Mouse (Mus musculus) stomach, postnatal 0 days (tissue): Measurements from ENCODE around the gene Tbc1d24. TPM values are rescaled to one million over a fixed set of nuclear protein-coding genes. Genes with fewer than 3 reads are reported as not detected.
"Not testable (repeated sequence)": the region's sequence is repeated elsewhere in the genome, so short reads cannot be mapped to it uniquely, and the experiment has no call there.

Experiments
- ATAC-seq: fragments of 200-750 bp; cut with Nextera tagmentation; 2 replicates; pipeline ENCODE4 v1.8.0; 2017; ENCODE audit not compliant: low FRiP score, low TSS enrichment
- DNase-seq: peaks from one replicate; pipeline ENCODE4 v3.0.0-alpha.2; 2016; ENCODE audit warnings: low spot score
- H3K27ac ChIP-seq: fragments of 300-500 bp; sonication (generic); replicated peaks from 2 replicates; pipeline ENCODE4 v1.5.1; 2014; ENCODE audit warnings: mild to moderate bottlenecking, control low read depth
- H3K27me3 ChIP-seq: fragments of 300-500 bp; sonication (generic); 2 replicates; pipeline ENCODE4 v1.6.1; 2014; ENCODE audit warnings: low read length; ENCODE audit not compliant: control insufficient read depth, insufficient read depth
- H3K36me3 ChIP-seq: fragments of 300-500 bp; sonication (generic); 2 replicates; pipeline ENCODE4 v1.6.1; 2014; ENCODE audit warnings: low read length, mixed read lengths; ENCODE audit not compliant: control insufficient read depth, insufficient read depth
- H3K4me1 ChIP-seq: fragments of 300-500 bp; sonication (generic); replicated peaks from 2 replicates; pipeline ENCODE4 v1.6.1; 2014; ENCODE audit warnings: antibody characterized with exemption; ENCODE audit not compliant: control insufficient read depth, insufficient read depth
- H3K4me2 ChIP-seq: fragments of 300-500 bp; sonication (generic); replicated peaks from 2 replicates; pipeline ENCODE4 v1.6.1; 2014; ENCODE audit warnings: low read depth, mild to moderate bottlenecking, control low read depth, moderate library complexity
- H3K4me3 ChIP-seq: fragments of 300-500 bp; sonication (generic); 2 replicates; pipeline ENCODE4 v1.5.1; 2014; ENCODE audit warnings: low read depth, low read length, control low read depth
- H3K9ac ChIP-seq: fragments of 300-500 bp; sonication (generic); 2 replicates; pipeline ENCODE4 v1.6.1; 2014; ENCODE audit warnings: mild to moderate bottlenecking, low read length, control low read depth, mixed read lengths
- H3K9me3 ChIP-seq: fragments of 300-500 bp; sonication (generic); 2 replicates; pipeline ENCODE4 v1.6.1; 2016; ENCODE audit warnings: low read length; ENCODE audit not compliant: control insufficient read depth
- CTCF ChIP-seq: IDR thresholded peaks from 2 replicates; pipeline ENCODE4 v1.5.1; 2016; ENCODE audit warnings: antibody characterized with exemption, low read depth, mild to moderate bottlenecking, moderate library complexity
- EP300 ChIP-seq: optimal IDR thresholded peaks from 2 replicates; pipeline ENCODE3; 2016; ENCODE audit warnings: antibody characterized with exemption
- WGBS: fragments of 180-500 bp; shearing (Covaris S2); extraction: QIAGEN DNeasy Blood & Tissue Kit; methylation state at CpG from one replicate; pipeline ENCODE4 v1.1.7; 2014; 5-methylcytosine and 5-hydroxymethylcytosine counted together
- polyA plus RNA-seq: library from polyadenylated mRNA; unstranded; fragments of >200 nt; fragmentation: Nextera tagmentation; extraction: Ambion mirVana; gene quantifications from 2 replicates; pipeline ENCODE4 v1.2.1, GENCODE M21; 2015

Tbc1d24 gene
- polyA plus RNA-seq, 1 experiment from 2014 or later: 1.5 TPM

- no peak for ATAC-seq
Measured at GRCm38 (mm10) chr17:24137226-24137880, 68.0 kb downstream of the Tbc1d24 start.

GRCm38 (mm10) chr17:24134062-24134461, 71.3 kb downstream of the Tbc1d24 start:
- DNase-seq (no peak), ATAC-seq (no peak)
- H3K27ac ChIP-seq: no peak overlapping the region
- H3K4me3 ChIP-seq: no peak overlapping the region
- H3K9ac ChIP-seq: no peak overlapping the region
- TF ChIP-seq EP300 (no peak), CTCF (no peak)
- H3K27me3 ChIP-seq: no peaks in the 10 kb centered on the region
- H3K4me2 ChIP-seq: no peak overlapping the region
- H3K9me3 ChIP-seq: no peaks in the 10 kb centered on the region
- H3K36me3 ChIP-seq: no peaks in the 10 kb centered on the region; the same call in 1 of the 2 replicates
- no peaks in the 10 kb centered on the region for H3K4me1 ChIP-seq

More at GRCm38 (mm10) chr17:24137226-24137880, 68.0 kb downstream of the Tbc1d24 start:
- H3K27me3 ChIP-seq: no peaks in the 10 kb centered on the region
- H3K36me3 ChIP-seq: no peaks in the 10 kb centered on the region
- H3K4me1 ChIP-seq: peaks cover 4% of the 10 kb centered on the region; the same call in 1 of the 2 replicates
- no peak overlapping the region for H3K9ac ChIP-seq
- DNase-seq: no peak
- H3K4me3 ChIP-seq: no peak overlapping the region
- TF ChIP-seq CTCF (no peak), EP300 (no peak)
- H3K27ac ChIP-seq: no peak overlapping the region
- H3K4me2 ChIP-seq: no peak overlapping the region
- WGBS: 49% methylated on average over 2 of the region's 2 CpGs
- no peaks in the 10 kb centered on the region for H3K9me3 ChIP-seq

GRCm38 (mm10) chr17:24132919-24133318, 72.4 kb downstream of the Tbc1d24 start:
- TF ChIP-seq CTCF: peak; percentile 41
- H3K9ac ChIP-seq, H3K9me3 ChIP-seq, H3K36me3 ChIP-seq, H3K27ac ChIP-seq, H3K4me3 ChIP-seq, ATAC-seq, H3K4me2 ChIP-seq, H3K27me3 ChIP-seq, DNase-seq, H3K4me1 ChIP-seq: not testable (repeated sequence)
- 93% methylated on average over 4 of the region's 4 CpGs for WGBS

- no peak overlapping the region for H3K4me2 ChIP-seq
- TF ChIP-seq EP300: no peak
- peak; percentile 32; the same call in 1 of the 2 replicates for TF ChIP-seq CTCF
- no peaks in the 10 kb centered on the region for H3K27me3 ChIP-seq
- DNase-seq (no peak), ATAC-seq (no peak)
- WGBS: 89% methylated on average over 3 of the region's 3 CpGs
- no peaks in the 10 kb centered on the region for H3K4me1 ChIP-seq
- H3K4me3 ChIP-seq: no peak overlapping the region
- no peaks in the 10 kb centered on the region; the same call in 1 of the 2 replicates for H3K36me3 ChIP-seq
- no peak overlapping the region for H3K27ac ChIP-seq
- no peaks in the 10 kb centered on the region for H3K9me3 ChIP-seq
- no peak overlapping the region for H3K9ac ChIP-seq
Measured at GRCm38 (mm10) chr17:24131570-24131969, 73.8 kb downstream of the Tbc1d24 start.

- not testable (repeated sequence) for ATAC-seq, H3K9me3 ChIP-seq, H3K36me3 ChIP-seq, H3K27me3 ChIP-seq, H3K27ac ChIP-seq, H3K4me3 ChIP-seq, H3K4me1 ChIP-seq, H3K9ac ChIP-seq, DNase-seq, H3K4me2 ChIP-seq
- WGBS: 85% methylated on average over 4 of the region's 4 CpGs
Measured at GRCm38 (mm10) chr17:24129246-24129645, 76.1 kb downstream of the Tbc1d24 start.

- Histone ChIP-seq H3K4me3 (no peak overlapping the region), H3K9me3 (no peaks in the 10 kb centered on the region), H3K9ac (no peak overlapping the region), H3K27ac (no peak overlapping the region), H3K4me2 (no peak overlapping the region), H3K36me3 (no peaks in the 10 kb centered on the region; the same call in 1 of the 2 replicates), H3K4me1 (no peaks in the 10 kb centered on the region), H3K27me3 (no peaks in the 10 kb centered on the region)
- no peak for DNase-seq
- TF ChIP-seq EP300: no peak
- no peak for TF ChIP-seq CTCF
- 67% methylated on average over 1 of the region's 1 CpGs for WGBS
- no peak for ATAC-seq
Measured at GRCm38 (mm10) chr17:24127592-24127991, 77.8 kb downstream of the Tbc1d24 start.
